Mouse (Mus musculus) forebrain, postnatal 0 days (tissue): ENCODE measurements around the gene Kcna4. TPM values are rescaled to one million over a fixed set of nuclear protein-coding genes. Genes with fewer than 3 reads are reported as not detected.

ENCODE experiments used
- ATAC-seq: fragments of 200-750 bp; cut with Nextera tagmentation; 2 replicates; pipeline ENCODE4 v1.8.0; 2017; ENCODE audit warnings: mild to moderate bottlenecking, moderate library complexity
- DNase-seq: peaks from one replicate; pipeline ENCODE4 v3.0.0-alpha.2; 2015
- H3K27ac ChIP-seq: fragments of 300-500 bp; sonication (generic); 2 replicates; pipeline ENCODE4 v1.5.1; 2014; ENCODE audit warnings: low read depth, mild to moderate bottlenecking, antibody characterized with exemption, low read length, moderate library complexity, mixed read lengths
- H3K27me3 ChIP-seq: fragments of 300-500 bp; sonication (generic); 2 replicates; pipeline ENCODE4 v1.6.1; 2014; ENCODE audit warnings: mild to moderate bottlenecking, low read length, mixed read lengths; ENCODE audit not compliant: insufficient read depth
- H3K36me3 ChIP-seq: fragments of 300-500 bp; sonication (generic); 2 replicates; pipeline ENCODE4 v1.6.1; 2014; ENCODE audit warnings: mild to moderate bottlenecking, moderate library complexity; ENCODE audit not compliant: insufficient read depth
- H3K4me1 ChIP-seq: fragments of 300-500 bp; sonication (generic); 2 replicates; pipeline ENCODE4 v1.6.1; 2014; ENCODE audit warnings: antibody characterized with exemption; ENCODE audit not compliant: insufficient read depth
- H3K4me2 ChIP-seq: fragments of 300-500 bp; sonication (generic); 2 replicates; pipeline ENCODE4 v1.6.1; 2014; ENCODE audit warnings: low read depth, mild to moderate bottlenecking, moderate library complexity
- H3K4me3 ChIP-seq: fragments of 300-500 bp; sonication (generic); 2 replicates; pipeline ENCODE4 v1.5.1; 2014; ENCODE audit warnings: low read depth, low read length, mixed read lengths
- H3K9ac ChIP-seq: fragments of 300-500 bp; sonication (generic); 2 replicates; pipeline ENCODE4 v1.6.1; 2014; ENCODE audit warnings: mild to moderate bottlenecking
- H3K9me3 ChIP-seq: fragments of 300-500 bp; sonication (generic); 2 replicates; pipeline ENCODE4 v1.6.1; 2016; ENCODE audit warnings: low read length
- CTCF ChIP-seq: sonication (generic); IDR thresholded peaks from 2 replicates; pipeline ENCODE4 v1.5.1; 2016; ENCODE audit warnings: antibody characterized with exemption, control low read depth, low read depth
- WGBS: fragments of 180-500 bp; shearing (Covaris S2); extraction: QIAGEN DNeasy Blood & Tissue Kit; methylation state at CpG from one replicate; pipeline ENCODE4 v1.1.7; 2014; 5-methylcytosine and 5-hydroxymethylcytosine counted together
- polyA plus RNA-seq: library from polyadenylated mRNA; unstranded; fragments of >200 nt; fragmentation: Nextera tagmentation; extraction: Ambion mirVana; gene quantifications from 2 replicates; pipeline ENCODE4 v1.2.1, GENCODE M21; 2015
- total RNA-seq: library from RNA; depleted of rRNA; stranded (reverse); fragments of >200 nt; gene quantifications from 2 replicates; pipeline ENCODE4 v1.2.3, GENCODE M21; 2014; rRNA removed

Kcna4 gene
- total RNA-seq (13.1 and 16.8 TPM in 2 replicates), polyA plus RNA-seq (2.1 and 5.1 TPM in 2 replicates)

DNA sequence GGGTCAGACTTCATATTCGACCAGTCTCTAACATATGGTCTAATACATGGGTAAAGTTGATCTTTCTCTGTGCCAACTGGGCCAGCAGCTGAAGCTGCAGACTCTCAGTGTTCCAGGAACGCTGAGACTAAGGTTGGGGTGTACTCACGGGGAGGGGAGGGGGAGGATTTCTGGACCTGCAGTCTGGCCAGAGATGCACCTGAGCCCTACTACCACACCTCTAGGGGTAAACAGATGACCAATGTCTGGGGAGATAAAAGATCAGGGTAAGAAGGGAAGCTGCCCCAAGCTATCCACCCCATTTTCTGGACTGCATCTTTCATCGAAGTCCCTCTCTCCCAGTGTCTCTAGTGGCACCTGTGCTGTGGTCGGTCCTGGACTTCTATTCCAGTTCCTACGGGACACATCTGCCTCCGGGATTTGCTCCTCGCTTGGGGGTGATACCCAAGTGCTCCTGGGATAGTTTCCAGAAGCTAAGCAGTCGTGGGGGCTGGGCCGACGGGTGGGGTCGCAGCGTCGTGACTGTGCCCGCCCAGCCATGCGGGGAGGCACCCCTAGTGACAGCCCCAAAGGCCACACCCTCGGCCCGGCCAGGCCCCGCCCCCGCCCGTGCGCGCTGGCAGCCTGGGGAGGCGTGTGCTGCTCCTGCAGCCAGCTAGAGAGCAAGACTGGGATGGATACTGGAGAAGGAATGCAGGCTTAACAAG lies at the start of gene Kcna4:
Kcna4 (plus strand) TSS at position 650 of the 707 bp plus-strand sequence.
- peak within 1 kb of the TSS; percentile 68 for H3K9ac ChIP-seq
- 4% methylated on average over 24 of the region's 24 CpGs for WGBS
- no peaks in the 10 kb centered on the region for H3K9me3 ChIP-seq
- H3K4me2 ChIP-seq = peak within 1 kb of the TSS; percentile 77
- TF ChIP-seq CTCF = peak; percentile 20; the same call in 1 of the 2 replicates
- peak within 1 kb of the TSS; percentile 64 for H3K27ac ChIP-seq
- ATAC-seq (peak; percentile 97), DNase-seq (peak; percentile 78)
- H3K4me3 ChIP-seq = peak within 1 kb of the TSS; percentile 59
- no peaks in the 10 kb centered on the region for H3K27me3 ChIP-seq
- peaks cover 7% of the 10 kb centered on the region; the same call in 1 of the 2 replicates for H3K4me1 ChIP-seq
- H3K36me3 ChIP-seq = no peaks in the 10 kb centered on the region

DNA sequence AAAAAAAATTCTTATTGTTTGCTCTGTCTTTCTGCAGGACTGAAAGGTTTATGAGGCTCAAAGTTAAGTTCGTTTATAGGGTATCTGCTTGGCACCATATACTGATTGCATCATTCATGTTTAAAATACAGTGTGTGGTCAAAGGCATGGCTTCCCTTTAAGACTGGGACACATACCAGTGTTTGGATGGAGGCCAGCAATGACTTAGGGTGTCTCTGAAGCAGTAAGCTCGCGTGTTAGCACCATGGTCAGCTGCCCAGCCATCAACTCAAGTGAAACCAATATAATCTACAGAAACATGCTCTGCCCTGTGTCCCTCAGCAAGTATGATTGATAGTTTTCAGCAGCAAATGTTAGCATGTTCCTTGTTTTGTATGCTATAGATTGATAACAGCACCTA lies 32.3 kb upstream of the Kcna4 start:
- Histone ChIP-seq H3K27me3 (no peaks in the 10 kb centered on the region), H3K4me2 (no peak overlapping the region), H3K27ac (no peak overlapping the region), H3K9me3 (no peaks in the 10 kb centered on the region), H3K4me1 (no peaks in the 10 kb centered on the region), H3K9ac (no peak overlapping the region), H3K4me3 (no peak overlapping the region), H3K36me3 (no peaks in the 10 kb centered on the region)
- WGBS = 60% methylated on average over 3 of the region's 3 CpGs
- ATAC-seq = no peak
- no peak for TF ChIP-seq CTCF
- DNase-seq = no peak

DNA sequence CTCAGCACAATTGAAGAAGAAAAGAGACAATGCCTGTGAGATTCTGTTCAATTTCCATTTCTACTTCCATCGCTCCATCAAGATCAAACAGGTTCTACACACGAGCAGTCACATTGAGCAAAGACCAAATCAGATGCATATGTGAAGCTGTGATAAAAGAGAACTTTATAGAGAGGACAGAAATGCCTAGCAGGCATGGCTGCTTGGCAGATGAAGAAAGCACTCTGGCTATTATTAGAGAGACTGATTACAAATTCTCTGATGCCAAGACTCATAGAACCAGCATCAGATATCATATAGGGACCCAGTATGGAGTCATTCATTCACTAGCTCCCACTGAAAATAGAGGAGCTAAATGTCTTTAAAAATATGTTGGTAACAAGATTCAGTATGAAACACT lies 24.2 kb upstream of the Kcna4 start:
- Histone ChIP-seq H3K9ac (no peak overlapping the region), H3K27ac (no peak overlapping the region), H3K9me3 (no peaks in the 10 kb centered on the region), H3K4me3 (no peak overlapping the region), H3K36me3 (no peaks in the 10 kb centered on the region), H3K27me3 (no peaks in the 10 kb centered on the region), H3K4me1 (no peaks in the 10 kb centered on the region), H3K4me2 (no peak overlapping the region)
- no peak for TF ChIP-seq CTCF
- 60% methylated on average over 2 of the region's 2 CpGs for WGBS
- DNase-seq (no peak), ATAC-seq (no peak)

GRCm38 (mm10) chr2:107270050-107270449 lies 20.4 kb upstream of the Kcna4 start:
- Histone ChIP-seq H3K9me3 (no peaks in the 10 kb centered on the region), H3K4me2 (no peak overlapping the region), H3K4me3 (no peak overlapping the region), H3K27ac (no peak overlapping the region), H3K9ac (no peak overlapping the region), H3K27me3 (no peaks in the 10 kb centered on the region), H3K36me3 (no peaks in the 10 kb centered on the region), H3K4me1 (no peaks in the 10 kb centered on the region)
- WGBS = 71% methylated on average over 3 of the region's 3 CpGs
- TF ChIP-seq CTCF = no peak
- ATAC-seq (no peak), DNase-seq (no peak)

DNA sequence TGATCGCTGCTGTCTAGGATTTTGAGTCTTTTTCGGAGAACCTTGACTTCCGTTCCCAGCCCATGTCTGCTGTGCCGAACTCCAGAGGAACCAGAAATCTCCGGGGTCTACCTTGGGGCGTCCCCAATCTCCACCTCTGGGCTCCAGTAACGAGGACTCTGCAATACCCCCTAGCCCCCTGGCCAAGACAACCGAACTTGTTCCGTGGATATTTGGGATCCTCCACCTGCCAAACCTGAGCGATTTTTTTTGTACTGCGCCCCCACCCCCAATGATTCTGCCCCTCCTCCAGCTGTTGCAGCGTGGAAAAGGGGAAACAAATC lies 219 bp downstream of the Kcna4 start:
- DNase-seq = no peak
- H3K4me3 ChIP-seq = peak overlapping the region; percentile 59
- H3K36me3 ChIP-seq = no peaks in the 10 kb centered on the region
- ATAC-seq = no peak
- no peaks in the 10 kb centered on the region for H3K27me3 ChIP-seq
- H3K9ac ChIP-seq = peak overlapping the region; percentile 68
- under 1% methylated on average over 12 of the region's 12 CpGs for WGBS
- peaks cover 7% of the 10 kb centered on the region; the same call in 1 of the 2 replicates for H3K4me1 ChIP-seq
- H3K9me3 ChIP-seq = no peaks in the 10 kb centered on the region
- H3K27ac ChIP-seq = peak overlapping the region; percentile 64; the same call in 1 of the 2 replicates
- TF ChIP-seq CTCF = no peak
- peak overlapping the region; percentile 77 for H3K4me2 ChIP-seq

DNA sequence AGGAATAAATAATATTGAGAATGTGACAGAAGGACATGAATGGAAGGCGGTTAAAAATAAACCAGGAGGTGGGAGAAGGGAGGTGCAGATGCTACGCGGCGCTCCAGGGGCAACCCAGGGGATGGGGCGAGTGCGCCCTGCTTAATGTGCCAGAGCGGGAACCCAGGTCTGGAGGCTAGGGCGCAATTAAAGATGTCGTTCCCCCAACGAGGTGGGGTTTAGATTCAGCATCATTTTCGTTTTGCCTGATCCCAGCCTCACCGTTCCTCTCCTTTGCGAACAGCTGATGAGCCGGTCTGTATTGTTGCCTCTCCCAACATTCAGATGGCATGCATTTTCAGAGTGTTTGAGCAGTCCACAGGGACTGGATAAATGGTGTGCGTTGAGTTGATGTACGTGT lies 703 bp downstream of the Kcna4 start:
- no peak for TF ChIP-seq CTCF
- Histone ChIP-seq H3K27me3 (no peaks in the 10 kb centered on the region), H3K4me3 (peak overlapping the region; percentile 59), H3K27ac (peak overlapping the region; percentile 41; the same call in 1 of the 2 replicates), H3K9me3 (no peaks in the 10 kb centered on the region), H3K4me2 (peak overlapping the region; percentile 77), H3K4me1 (peaks cover 7% of the 10 kb centered on the region; the same call in 1 of the 2 replicates), H3K9ac (peak overlapping the region; percentile 68), H3K36me3 (no peaks in the 10 kb centered on the region; the same call in 1 of the 2 replicates)
- DNase-seq (peak; percentile 54), ATAC-seq (peak; percentile 67)
- under 1% methylated on average over 16 of the region's 16 CpGs for WGBS

GRCm38 (mm10) chr2:107294521-107294920 lies 4.1 kb downstream of the Kcna4 start:
- Histone ChIP-seq H3K4me3 (no peak overlapping the region), H3K27ac (no peak overlapping the region), H3K9ac (no peak overlapping the region), H3K4me1 (peaks cover 7% of the 10 kb centered on the region; the same call in 1 of the 2 replicates), H3K4me2 (no peak overlapping the region), H3K36me3 (no peaks in the 10 kb centered on the region; the same call in 1 of the 2 replicates), H3K27me3 (no peaks in the 10 kb centered on the region), H3K9me3 (no peaks in the 10 kb centered on the region)
- ATAC-seq = no peak
- WGBS = 91% methylated on average over 7 of the region's 7 CpGs
- no peak for TF ChIP-seq CTCF
- DNase-seq = no peak
